Mouse (Mus musculus): ENCODE measurements around the gene Lrcol1. TPM values are rescaled to one million over a fixed set of nuclear protein-coding genes. Genes with fewer than 3 reads are reported as not detected.

Gene Lrcol1
- total RNA-seq (2017) = not detected in 2 replicates

DNA sequence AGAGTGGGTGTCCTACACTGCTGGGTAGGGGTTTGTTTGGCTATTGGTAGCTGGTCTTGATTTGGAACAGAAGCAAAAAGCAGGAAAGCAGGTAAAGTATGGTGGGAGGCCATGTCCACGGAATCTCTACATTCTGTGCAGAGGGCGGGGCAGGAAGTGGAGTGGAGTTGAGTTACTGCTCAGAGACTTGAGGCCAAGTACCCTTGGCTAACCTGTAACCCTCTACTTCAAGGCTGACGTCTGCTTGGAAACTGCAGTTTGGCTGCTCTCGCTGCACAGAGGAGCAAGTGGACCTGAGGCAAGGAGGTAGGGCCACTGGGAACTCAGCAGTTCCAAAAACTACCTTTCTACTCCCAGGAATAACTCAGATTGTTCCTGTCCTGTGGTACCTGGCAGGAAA is at the start of gene Lrcol1:
Gene Lrcol1 (plus strand): TSS at position 207 of the 400 bp plus-strand sequence.
- no peak for ATAC-seq (ENCODE audit: extremely low read depth, insufficient number of reproducible peaks, low FRiP score, poor library complexity, severe bottlenecking)

DNA sequence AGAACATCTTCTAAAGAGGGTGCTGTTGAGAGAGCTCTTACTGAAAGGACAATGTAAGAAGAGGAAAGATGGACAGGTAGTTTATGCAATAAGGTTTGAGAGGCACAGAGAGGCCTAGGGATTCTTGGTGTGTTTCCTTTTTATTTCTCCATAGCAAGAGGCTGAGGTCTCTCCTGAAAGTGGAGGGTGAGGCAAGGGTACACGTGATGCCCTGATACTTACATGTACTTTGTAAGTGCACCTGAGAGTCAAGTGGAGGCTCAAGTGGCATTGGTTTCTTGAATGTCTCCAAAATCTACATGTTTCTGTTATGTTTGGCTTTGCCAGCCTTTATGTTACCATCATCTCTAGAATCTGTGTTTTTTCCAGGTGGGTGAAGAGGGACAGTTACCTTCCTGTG is 47.9 kb upstream of the Lrcol1 start:
- ATAC-seq (ENCODE audit: extremely low read depth, insufficient number of reproducible peaks, low FRiP score, poor library complexity, severe bottlenecking) = no peak

DNA sequence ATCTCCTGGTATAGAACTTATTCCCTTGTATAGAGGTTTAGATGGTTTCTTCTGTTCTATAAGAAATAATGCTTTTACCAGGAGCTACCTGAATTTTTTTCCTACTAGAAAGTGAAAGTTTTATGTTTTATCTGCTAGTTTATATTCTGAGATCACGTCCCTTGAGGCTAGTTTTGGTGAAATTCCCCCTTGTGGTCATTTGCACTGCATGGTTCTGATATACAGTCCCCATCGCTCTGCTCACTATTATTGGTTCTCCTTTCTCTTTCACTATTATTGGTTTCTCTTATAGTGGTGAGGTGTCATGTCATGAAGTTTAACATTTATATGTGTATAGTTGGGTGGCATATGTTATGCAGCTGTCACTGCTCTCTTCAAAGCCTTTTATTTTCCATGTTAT is 43.9 kb upstream of the Lrcol1 start:
- no peak for ATAC-seq (ENCODE audit: extremely low read depth, insufficient number of reproducible peaks, low FRiP score, poor library complexity, severe bottlenecking)

DNA sequence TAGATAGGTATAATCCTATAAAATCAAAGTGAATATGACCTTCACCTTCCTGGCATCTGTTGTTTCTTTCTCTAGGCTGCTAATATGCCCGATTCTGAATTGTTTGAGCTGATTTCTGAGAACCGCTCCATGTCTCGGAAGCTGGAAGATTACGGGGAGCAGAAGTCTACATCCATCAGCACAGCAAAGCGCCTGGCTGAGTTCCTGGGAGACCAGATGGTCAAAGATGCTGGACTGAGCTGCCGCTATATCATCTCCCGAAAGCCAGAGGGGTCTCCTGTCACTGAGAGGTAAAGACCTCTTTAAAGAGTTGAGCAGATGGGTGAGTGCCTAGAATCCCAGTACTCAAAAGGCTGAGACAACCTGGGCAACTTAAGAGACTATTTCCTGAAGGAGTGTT is 35.7 kb upstream of the Lrcol1 start:
- no peak for ATAC-seq (ENCODE audit: extremely low read depth, insufficient number of reproducible peaks, low FRiP score, poor library complexity, severe bottlenecking)

DNA sequence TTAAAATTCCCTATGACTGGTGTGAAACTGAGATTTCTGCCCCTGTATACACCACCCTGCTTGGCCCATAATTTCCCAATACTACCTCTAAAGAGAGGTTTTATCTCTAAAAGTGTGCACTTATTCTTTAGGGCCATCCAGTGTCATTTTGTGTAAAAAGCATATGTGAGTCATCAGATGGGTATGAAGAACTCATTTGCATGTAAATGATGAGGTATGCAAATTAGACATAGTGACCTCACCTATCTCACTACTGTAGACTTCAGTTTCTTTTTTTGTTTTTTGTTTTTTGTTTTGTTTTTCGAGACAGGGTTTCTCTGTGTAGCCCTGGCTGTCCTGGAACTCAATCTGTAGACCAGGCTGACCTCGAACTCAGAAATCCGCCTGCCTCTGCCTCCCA is 31.4 kb upstream of the Lrcol1 start:
- no peak for ATAC-seq (ENCODE audit: extremely low read depth, insufficient number of reproducible peaks, low FRiP score, poor library complexity, severe bottlenecking)

DNA sequence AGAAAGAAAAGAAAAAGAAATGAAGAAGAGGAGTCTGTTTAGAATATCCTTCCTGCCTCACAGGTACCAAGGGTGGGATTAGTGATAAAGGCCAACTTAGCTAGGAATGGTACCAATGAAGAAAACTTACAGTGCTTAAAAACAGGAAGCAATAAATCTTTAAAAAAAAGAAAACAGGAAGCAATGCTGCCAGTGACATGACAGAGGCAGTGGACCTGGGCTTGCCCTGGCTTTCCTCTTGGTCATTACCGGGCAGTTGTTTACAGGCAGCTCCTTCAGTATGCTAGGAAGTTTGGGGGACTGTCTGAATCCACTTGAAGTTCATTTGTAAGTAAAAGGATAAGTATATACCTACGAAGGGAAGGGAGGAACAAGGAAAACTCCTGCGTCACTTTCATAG is 14.0 kb upstream of the Lrcol1 start:
- ATAC-seq (ENCODE audit: extremely low read depth, insufficient number of reproducible peaks, low FRiP score, poor library complexity, severe bottlenecking) = no peak

DNA sequence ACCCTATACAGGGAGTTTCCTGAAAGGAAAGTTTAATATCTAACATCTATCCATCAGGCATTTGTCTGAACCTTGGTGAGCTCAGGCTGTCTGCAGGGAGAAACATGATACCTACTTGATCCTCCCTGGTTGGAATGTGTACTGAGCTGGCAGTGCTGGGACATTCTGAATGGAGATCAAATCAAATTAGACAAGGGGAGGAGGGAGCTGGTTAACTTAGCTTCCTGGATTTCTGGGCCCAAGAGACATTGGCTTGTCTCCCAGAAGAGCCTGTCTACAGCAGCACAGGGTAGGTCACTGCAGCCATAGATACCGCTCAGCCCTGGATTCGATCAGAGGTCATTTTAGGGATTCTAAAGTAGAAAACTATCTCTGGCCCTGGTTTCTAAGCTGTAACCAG is 5.7 kb upstream of the Lrcol1 start:
- no peak for ATAC-seq (ENCODE audit: extremely low read depth, insufficient number of reproducible peaks, low FRiP score, poor library complexity, severe bottlenecking)

DNA sequence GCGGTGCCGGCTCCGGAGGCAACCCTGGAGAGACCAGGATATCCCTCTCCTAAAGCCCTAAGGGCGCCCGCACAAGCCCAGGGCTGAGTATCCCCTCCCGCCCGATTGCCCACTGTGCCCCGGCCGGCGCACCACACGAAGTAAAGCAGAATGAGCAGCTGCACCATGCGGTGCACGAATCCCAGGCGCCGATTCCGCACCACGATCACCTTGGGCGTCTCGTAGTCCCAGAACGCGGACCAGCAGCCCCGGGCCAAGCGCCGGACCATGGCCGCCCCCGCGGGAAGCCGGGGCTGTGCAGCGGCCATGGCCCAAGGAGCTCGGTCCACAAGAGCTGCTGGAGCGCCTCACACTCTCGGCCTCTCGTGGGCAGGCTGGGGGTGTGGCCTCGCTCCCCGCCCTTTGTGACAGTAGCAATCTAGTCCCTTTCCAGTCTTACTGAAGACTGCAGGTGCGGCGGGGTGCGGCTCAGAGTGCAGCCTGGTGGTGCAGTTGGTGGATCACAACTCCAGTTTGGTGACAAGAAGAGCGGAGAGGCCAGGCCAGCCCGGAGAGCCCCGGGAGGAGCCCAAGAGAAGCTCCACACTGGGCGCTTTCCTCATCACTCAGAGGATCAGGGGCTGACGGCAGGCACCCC is 1.8 kb upstream of the Lrcol1 start, which contains the start of gene P2rx2:
Gene P2rx2 (minus strand): TSS at position 565 of the 637 bp plus-strand sequence.
- ATAC-seq (ENCODE audit: extremely low read depth, insufficient number of reproducible peaks, low FRiP score, poor library complexity, severe bottlenecking) = no peak

DNA sequence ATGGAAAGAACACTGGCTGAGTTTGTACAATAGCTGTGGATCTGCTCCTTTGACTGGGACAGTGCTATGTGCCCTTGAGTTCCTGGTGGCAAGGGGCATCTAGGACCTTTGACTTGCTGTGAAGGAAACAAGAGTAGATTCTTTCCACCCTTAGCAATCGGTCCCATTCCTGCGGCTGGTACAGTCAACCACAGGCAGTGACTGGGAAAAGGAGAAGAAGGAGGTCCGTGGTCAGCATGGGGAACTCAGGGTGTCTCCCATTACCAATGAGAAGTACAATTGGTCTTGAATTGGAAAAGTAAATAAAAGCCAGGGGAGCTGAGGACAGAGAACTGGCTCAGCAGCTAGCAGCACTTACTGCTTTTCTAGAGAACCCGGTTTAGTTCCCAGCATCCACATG is 1.0 kb downstream of the Lrcol1 start:
- ATAC-seq (ENCODE audit: extremely low read depth, insufficient number of reproducible peaks, low FRiP score, poor library complexity, severe bottlenecking) = no peak

- no peak for ATAC-seq (ENCODE audit: extremely low read depth, insufficient number of reproducible peaks, low FRiP score, poor library complexity, severe bottlenecking)
Measured at GRCm38 (mm10) chr5:110347006-110347405, 2.5 kb downstream of the Lrcol1 start.

- no peak for ATAC-seq (ENCODE audit: extremely low read depth, insufficient number of reproducible peaks, low FRiP score, poor library complexity, severe bottlenecking)
Measured at GRCm38 (mm10) chr5:110354716-110355115, 10.2 kb downstream of the Lrcol1 start.

- peak; percentile 66 for ATAC-seq (ENCODE audit: extremely low read depth, insufficient number of reproducible peaks, low FRiP score, poor library complexity, severe bottlenecking)
Measured at GRCm38 (mm10) chr5:110357531-110358179, 13.1 kb downstream of the Lrcol1 start.

GRCm38 (mm10) chr5:110361465-110361864 is 16.9 kb downstream of the Lrcol1 start:
- ATAC-seq (ENCODE audit: extremely low read depth, insufficient number of reproducible peaks, low FRiP score, poor library complexity, severe bottlenecking) = no peak

DNA sequence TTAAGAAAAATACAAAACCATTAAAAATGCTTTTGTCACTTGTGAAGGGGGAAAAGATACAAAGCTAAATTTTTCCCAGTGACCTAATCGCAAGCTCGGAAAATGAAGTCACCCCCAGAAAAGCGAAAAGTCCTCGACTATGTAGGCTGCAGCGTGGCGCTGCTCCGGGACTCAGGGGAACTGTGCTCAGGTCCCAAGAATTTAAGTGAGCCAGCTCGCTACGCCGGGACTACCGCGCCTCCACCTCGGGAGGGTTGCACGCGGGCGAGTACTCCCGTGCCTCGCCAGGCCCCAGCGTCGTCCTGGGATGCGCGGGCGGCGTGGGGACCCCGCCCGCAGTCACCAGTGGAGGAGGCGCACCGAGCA is 18.3 kb downstream of the Lrcol1 start:
- ATAC-seq (ENCODE audit: extremely low read depth, insufficient number of reproducible peaks, low FRiP score, poor library complexity, severe bottlenecking) = no peak

GRCm38 (mm10) chr5:110363179-110363821 is 18.8 kb downstream of the Lrcol1 start:
- ATAC-seq (ENCODE audit: extremely low read depth, insufficient number of reproducible peaks, low FRiP score, poor library complexity, severe bottlenecking) = peak; percentile 23; the same call in 1 of the 2 replicates

DNA sequence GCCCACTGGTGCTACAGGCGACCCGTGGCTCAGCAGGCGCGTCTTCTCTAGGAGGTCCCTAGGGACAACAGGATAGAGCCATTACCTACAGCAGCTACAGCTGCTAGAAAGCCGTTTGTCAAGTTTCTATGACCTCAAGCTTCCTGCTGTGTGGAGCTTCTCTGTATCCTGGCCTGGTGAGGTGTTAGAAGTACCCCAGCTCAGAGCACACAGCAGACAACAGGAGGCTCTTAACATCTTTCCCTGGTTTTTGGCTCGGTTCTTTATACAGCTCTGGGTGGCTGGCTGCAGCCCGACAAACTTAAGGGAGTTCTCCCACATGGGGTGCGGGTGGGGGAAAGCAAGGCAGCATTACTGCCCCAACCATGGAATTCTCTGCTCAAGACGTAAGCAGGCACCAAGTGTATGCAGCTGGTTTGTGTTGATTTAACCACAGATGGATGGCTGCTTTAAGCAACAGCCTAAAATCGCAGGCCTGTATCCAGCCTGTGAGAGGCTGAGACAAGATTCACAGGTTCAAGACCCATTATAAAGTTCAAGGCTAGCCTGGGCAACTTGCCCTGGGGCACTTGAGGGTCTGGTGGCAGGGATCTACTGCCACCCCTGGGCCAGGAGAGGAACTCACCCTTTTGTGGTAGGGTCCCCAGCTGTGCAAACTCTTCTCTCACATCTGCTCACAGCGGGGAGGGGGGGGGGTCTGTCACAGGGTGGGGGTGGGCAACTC is 19.5 kb downstream of the Lrcol1 start:
- no peak for ATAC-seq (ENCODE audit: extremely low read depth, insufficient number of reproducible peaks, low FRiP score, poor library complexity, severe bottlenecking)

DNA sequence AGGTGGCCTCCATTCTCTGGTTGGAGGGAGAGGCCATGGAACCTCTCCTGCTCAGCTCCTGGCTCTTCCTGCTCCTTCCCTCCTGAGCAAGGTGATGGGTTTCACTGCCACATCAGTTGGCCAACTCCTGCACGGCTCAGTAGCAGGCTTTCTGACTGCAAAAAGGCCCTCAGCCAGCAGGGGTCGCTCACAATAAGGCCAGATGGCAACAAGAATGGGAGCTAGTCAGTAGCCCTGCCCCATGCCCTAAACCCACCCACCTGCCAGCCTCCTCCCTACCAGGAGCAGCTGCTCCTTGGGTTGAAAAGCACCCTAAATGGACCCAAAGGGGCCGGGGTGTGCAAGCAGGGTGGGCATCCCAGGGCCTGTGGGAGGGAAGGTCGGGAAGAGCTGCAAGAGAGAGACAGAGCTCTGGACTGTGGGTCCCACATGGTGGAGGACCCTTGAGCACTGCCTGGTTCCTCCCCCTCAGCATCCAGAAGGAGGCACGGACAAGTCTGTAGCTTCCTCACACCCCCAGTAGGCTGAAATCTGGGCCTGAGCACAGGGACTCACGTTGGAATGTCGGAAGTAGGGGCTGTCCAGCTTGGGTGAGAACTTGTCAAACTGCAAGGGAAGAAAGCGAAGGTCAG is 32.4 kb downstream of the Lrcol1 start:
- no peak for ATAC-seq (ENCODE audit: extremely low read depth, insufficient number of reproducible peaks, low FRiP score, poor library complexity, severe bottlenecking)

DNA sequence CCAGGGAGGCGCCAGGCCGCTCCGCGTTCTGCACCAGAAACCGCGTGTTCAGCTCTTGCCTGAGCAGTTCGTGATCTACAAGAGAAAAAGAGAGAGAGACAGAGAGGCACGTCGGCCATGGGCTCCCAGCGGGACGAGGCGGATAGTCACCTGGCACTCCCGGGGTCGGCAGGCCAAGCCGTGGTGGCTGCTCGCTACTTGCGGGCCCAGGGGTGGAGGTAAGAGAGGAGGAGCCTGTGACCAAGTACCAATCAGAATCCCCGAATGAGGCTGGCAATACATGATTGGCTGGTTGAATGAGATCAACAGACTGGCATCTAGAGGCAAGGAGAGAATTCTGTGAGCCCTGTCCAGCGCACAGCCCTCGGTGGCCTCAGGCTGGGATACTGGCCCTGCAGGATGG is 33.7 kb downstream of the Lrcol1 start:
- ATAC-seq (ENCODE audit: extremely low read depth, insufficient number of reproducible peaks, low FRiP score, poor library complexity, severe bottlenecking) = no peak

DNA sequence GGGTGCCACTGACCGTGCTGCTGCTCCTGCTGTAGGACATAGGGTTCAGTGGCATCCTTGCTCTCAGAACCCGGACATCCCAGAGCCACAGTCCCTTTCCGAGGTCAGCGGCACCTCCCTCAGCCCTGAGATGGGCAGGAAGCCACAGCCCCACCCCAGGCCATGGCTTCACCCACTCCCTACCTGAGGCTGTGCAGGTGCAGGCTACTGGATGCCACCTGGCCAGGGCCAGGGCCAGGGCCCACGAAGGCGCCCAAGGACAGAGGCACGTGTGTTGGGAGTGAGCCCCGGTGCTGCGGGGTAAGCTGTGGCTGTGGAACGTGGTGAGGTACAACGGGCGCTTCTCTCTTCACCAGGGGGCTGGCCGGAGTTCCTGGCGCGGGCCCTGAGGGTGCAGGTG is 34.6 kb downstream of the Lrcol1 start:
- no peak for ATAC-seq (ENCODE audit: extremely low read depth, insufficient number of reproducible peaks, low FRiP score, poor library complexity, severe bottlenecking)
